Mouse (Mus musculus) bone marrow, adult 2 months (tissue): ENCODE data around the gene Tkt.

Experiments
- CTCF ChIP-seq: fragments of 200-500 bp; IDR thresholded peaks from 2 replicates; pipeline ENCODE4 v1.5.1; 2011; ENCODE audit warnings: low read length, control low read depth; ENCODE audit not compliant: control insufficient read depth, insufficient read depth
- POLR2A ChIP-seq: fragments of 200-500 bp; IDR thresholded peaks from 2 replicates; pipeline ENCODE4 v1.6.1; 2011; ENCODE audit warnings: low read depth, mild to moderate bottlenecking, control low read depth, low read length, borderline replicate concordance; ENCODE audit not compliant: control insufficient read depth

GRCm38 (mm10) chr14:30553185-30553584 lies 5.0 kb downstream of the Tkt start:
- TF ChIP-seq POLR2A (no peak), CTCF (no peak)
